ENCODE assay signal across 8 mouse cellular contexts in the genomic region with DNA sequence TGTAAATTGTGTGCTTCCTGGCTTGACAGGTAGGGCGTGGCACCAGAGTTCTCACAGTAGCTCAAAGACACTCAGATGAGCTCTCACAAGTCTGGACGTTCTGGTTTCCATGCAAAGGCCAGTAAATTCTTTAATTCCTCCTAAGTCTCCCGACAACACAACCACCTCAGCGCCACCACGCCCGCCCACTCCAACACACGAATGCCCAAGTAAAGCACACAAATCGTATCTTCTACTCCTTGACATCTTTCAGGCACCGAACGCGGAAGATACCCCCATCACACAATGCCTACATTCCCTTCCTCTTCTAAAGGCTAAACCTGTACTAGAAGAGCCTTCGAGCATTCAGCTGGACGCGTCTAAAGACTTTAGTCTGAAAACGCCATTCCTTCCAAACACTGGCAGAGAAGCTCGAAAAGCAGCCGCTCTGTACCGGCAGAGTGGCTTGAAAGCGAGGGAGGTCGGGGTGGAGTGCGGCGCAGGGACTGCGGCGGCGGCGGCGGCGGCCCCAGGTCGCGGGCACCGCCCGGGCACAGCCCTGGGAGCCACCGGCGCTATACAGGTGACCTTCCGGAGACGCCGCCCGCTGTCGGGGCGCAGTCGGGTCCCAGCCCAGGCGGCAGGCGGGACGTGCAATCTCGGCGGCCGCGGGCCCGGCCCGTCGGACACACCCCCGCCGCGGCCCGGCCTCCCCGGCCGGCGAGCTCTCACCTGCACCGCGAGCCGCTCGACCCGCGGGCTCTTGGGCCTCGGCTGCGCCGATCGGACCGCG. TPM values are rescaled to one million over a fixed set of nuclear protein-coding genes. Genes with fewer than 3 reads are reported as not detected.
DNase-seq lines count a peak whose midpoint lies in the region; ATAC-seq and TF ChIP-seq lines count a peak whose summit lies in the region.

No protein-coding gene starts in this region.

- peak overlapping the region; percentile 82 for H3K4me3 ChIP-seq in G1E (ENCODE audit: low read depth, low read length)
- H3K4me3 ChIP-seq in embryonic facial prominence, embryonic 14.5 days (ENCODE audit: low read depth, low read length): peak overlapping the region; percentile 93
- peak overlapping the region; percentile 87 for H3K4me3 ChIP-seq in thymus, adult 2 months (ENCODE audit: control insufficient read depth, insufficient read depth, low read length)

- peak overlapping the region; percentile 75 for H3K4me2 ChIP-seq in embryonic facial prominence, embryonic 14.5 days (ENCODE audit: low read depth, low read length)

- 2% methylated on average over 18 of the region's 70 CpGs for WGBS in embryonic facial prominence, embryonic 14.5 days
- 2% methylated on average over 70 of the region's 70 CpGs for WGBS in thymus, adult 2 months

- peak overlapping the region; percentile 92 for H3K9ac ChIP-seq in embryonic facial prominence, embryonic 14.5 days (ENCODE audit: low read depth, low read length)

- no peak for ATAC-seq in G1E (ENCODE audit: extremely low read depth, insufficient number of reproducible peaks, low FRiP score, poor library complexity, severe bottlenecking)
- ATAC-seq in embryonic facial prominence, embryonic 14.5 days (ENCODE audit: low read depth): peak; percentile 81
- peak; percentile 37 to 40; a peak in 3 of 4 replicates for ATAC-seq in hematopoietic stem cell, adult 5-6 weeks (replicated peaks in 1 of 2; ENCODE audit: insufficient read depth in 1 of 2, low FRiP score in 2 of 2, low TSS enrichment in 1 of 2, low read depth in 1 of 2, poor library complexity in 2 of 2, severe bottlenecking in 2 of 2)
- peak; percentile 51 for ATAC-seq in megakaryocyte-erythroid progenitor cell, adult 5-6 weeks (replicated peaks; ENCODE audit: low FRiP score, low TSS enrichment, poor library complexity, severe bottlenecking)

- peaks cover 3% of the 10 kb centered on the region; the same call in 1 of the 2 replicates for H3K27me3 ChIP-seq in G1E (ENCODE audit: insufficient read depth, low read length)
- no peaks in the 10 kb centered on the region; the same call in 1 of the 2 replicates for H3K27me3 ChIP-seq in embryonic facial prominence, embryonic 14.5 days (replicated peaks; ENCODE audit: control insufficient read depth, insufficient read depth, low read length)
- H3K27me3 ChIP-seq in thymus, adult 2 months (ENCODE audit: control insufficient read depth, insufficient read depth, low read length): no peaks in the 10 kb centered on the region

- peak; percentile 11 for DNase-seq in kidney, adult 11 months
- no peak for DNase-seq in kidney, adult 18-20 months
- DNase-seq in G1E (ENCODE audit: low spot score): no peak
- peak; percentile 20 for DNase-seq in embryonic facial prominence, embryonic 14.5 days (ENCODE audit: low spot score)
- peak; percentile 11 to 25 for DNase-seq in left cerebral cortex, adult 9 months (ENCODE audit: low spot score in 2 of 2)
- DNase-seq in thymus, adult 2 months: peak; percentile 38

- H3K9me3 ChIP-seq in G1E (replicated peaks): no peaks in the 10 kb centered on the region
- H3K9me3 ChIP-seq in embryonic facial prominence, embryonic 14.5 days (ENCODE audit: control insufficient read depth, low read length): no peaks in the 10 kb centered on the region

- H3K27ac ChIP-seq in embryonic facial prominence, embryonic 14.5 days (replicated peaks; ENCODE audit: low read depth, low read length): peak overlapping the region; percentile 92
- no peak overlapping the region for H3K27ac ChIP-seq in thymus, adult 2 months (ENCODE audit: control insufficient read depth, insufficient read depth, low read length)

- no peak for TF ChIP-seq CTCF in G1E (IDR thresholded peaks at IDR 0.05; ENCODE audit: low read depth, low read length)
- TF ChIP-seq CTCF in thymus, adult 2 months (IDR thresholded peaks at IDR 0.05; ENCODE audit: borderline replicate concordance, control insufficient read depth, extremely low read depth, insufficient read depth, low read length, poor library complexity): 0 out of 2 replicates have a peak, but pooled peaks have one; percentile 42

- TF ChIP-seq POLR2A in thymus, adult 2 months (IDR thresholded peaks at IDR 0.05; ENCODE audit: control insufficient read depth, extremely low read depth, insufficient read depth, low read length, poor library complexity): no peak

- H3K4me1 ChIP-seq in G1E (ENCODE audit: insufficient read depth, low read depth, low read length): peaks cover 26% of the 10 kb centered on the region
- H3K4me1 ChIP-seq in embryonic facial prominence, embryonic 14.5 days (ENCODE audit: control insufficient read depth, insufficient read depth, low read length): peaks cover 9% of the 10 kb centered on the region
- 0 out of 2 replicates have a peak, but pooled peaks cover 3% of the 10 kb centered on the region for H3K4me1 ChIP-seq in thymus, adult 2 months (replicated peaks; ENCODE audit: control insufficient read depth, insufficient read depth, low read length)

- H3K36me3 ChIP-seq in G1E (replicated peaks): no peaks in the 10 kb centered on the region
- no peaks in the 10 kb centered on the region for H3K36me3 ChIP-seq in embryonic facial prominence, embryonic 14.5 days (ENCODE audit: control insufficient read depth, insufficient read depth, low read length)
- no peaks in the 10 kb centered on the region for H3K36me3 ChIP-seq in thymus, adult 2 months (ENCODE audit: control insufficient read depth, insufficient read depth, low read length)

RNA-seq across cellular contexts. Expression of a gene that starts 0.5 kb away (rescaled TPM):
- total RNA-seq in G1E (2014; fragmentation: Nextera tagmentation): 24.0 and 30.1 TPM in 2 replicates
- total RNA-seq in G1E (2017): 19.7 and 24.2 TPM in 2 replicates
- polyA plus RNA-seq in G1E (2012): 8.4 and 10.4 TPM in 2 replicates
- polyA plus RNA-seq in embryonic facial prominence, embryonic 14.5 days (2014; fragmentation: Nextera tagmentation; extraction: Ambion mirVana): 97.6 and 103 TPM in 2 replicates
- total RNA-seq in hematopoietic stem cell, adult 5-6 weeks (2017): 28.4 and 31.0 TPM in 2 replicates
- total RNA-seq in megakaryocyte-erythroid progenitor cell, adult 5-6 weeks (2014; fragmentation: Nextera tagmentation): 6.7 and 8.4 TPM in 2 replicates
- total RNA-seq in megakaryocyte-erythroid progenitor cell, adult 5-6 weeks (2017): 23.5 and 24.1 TPM in 2 replicates
- 14.5 and 16.7 TPM in 2 replicates for polyA plus RNA-seq in thymus, adult 2 months (2012; rRNA removed)

RNA-seq across cellular contexts. Expression of a gene that starts 49.7 kb away (rescaled TPM):
- total RNA-seq in G1E (2014; fragmentation: Nextera tagmentation) (35.6 and 36.2 TPM in 2 replicates), G1E (2017) (21.7 and 35.5 TPM in 2 replicates)
- polyA plus RNA-seq in G1E (2012): 10.2 and 14.3 TPM in 2 replicates
- polyA plus RNA-seq in embryonic facial prominence, embryonic 14.5 days (2014; fragmentation: Nextera tagmentation; extraction: Ambion mirVana): 60.7 and 62.6 TPM in 2 replicates
- 14.7 and 17.4 TPM in 2 replicates for total RNA-seq in hematopoietic stem cell, adult 5-6 weeks (2017)
- total RNA-seq in megakaryocyte-erythroid progenitor cell, adult 5-6 weeks (2014; fragmentation: Nextera tagmentation): 21.8 and 24.1 TPM in 2 replicates
- 18.1 and 23.2 TPM in 2 replicates for total RNA-seq in megakaryocyte-erythroid progenitor cell, adult 5-6 weeks (2017)
- polyA plus RNA-seq in thymus, adult 2 months (2012; rRNA removed): 6.6 and 7.3 TPM in 2 replicates

Comparison
In these comparisons a context has a peak if more than half of its experiments do, and no peak if none do; other contexts are left out.
1. DNase-seq: peak in kidney, adult 11 months (single experiment), embryonic facial prominence, embryonic 14.5 days (single experiment), left cerebral cortex, adult 9 months (2 of 2) and thymus, adult 2 months (single experiment); none in kidney, adult 18-20 months (single experiment) and G1E (single experiment).
2. Peak in every context shown above with its lines, with median percentiles within 50 percentile points of each other: H3K4me3 ChIP-seq.